Mouse (Mus musculus): ENCODE results near the gene Aurkb. TPM values are rescaled to one million over a fixed set of nuclear protein-coding genes. Genes with fewer than 3 reads are reported as not detected.
"Not testable (repeated sequence)": the region's sequence is repeated elsewhere in the genome, so short reads cannot be mapped to it uniquely, and the experiment has no call there.

Aurkb gene
- polyA plus RNA-seq, 1 experiment from 2014 or later = 116 TPM

DNA sequence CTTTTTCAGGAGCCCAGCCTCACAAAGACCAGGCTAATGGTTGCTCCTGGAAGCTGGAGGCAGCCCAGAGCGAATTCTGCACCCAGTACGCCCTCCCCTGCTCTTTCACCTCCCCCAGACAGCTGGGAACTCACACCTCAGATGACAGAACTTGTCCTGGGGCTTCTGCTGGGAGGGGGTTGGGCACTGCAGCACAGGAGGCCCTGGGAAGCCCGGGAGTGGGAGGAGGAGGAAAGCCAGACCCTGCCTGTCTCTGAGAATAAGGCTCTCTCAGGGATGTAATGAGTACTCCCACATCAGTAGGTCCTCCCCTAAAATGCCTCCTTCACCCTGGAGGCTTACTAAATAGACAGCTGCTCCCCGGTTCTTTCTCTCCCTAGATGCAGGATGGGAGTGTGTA is 41.6 kb downstream of the Aurkb start:
- H3K9me3 ChIP-seq (replicated peaks) = no peaks in the 10 kb centered on the region
- peaks cover 42% of the 10 kb centered on the region for H3K4me1 ChIP-seq (replicated peaks)
- no peak for ATAC-seq (ENCODE audit: low read depth)
- H3K4me2 ChIP-seq = no peak overlapping the region
- peaks cover 28% of the 10 kb centered on the region for H3K36me3 ChIP-seq
- DNase-seq = no peak
- 0 out of 2 replicates have a peak overlapping the region, but pooled peaks have one; percentile 19 for H3K9ac ChIP-seq
- peak overlapping the region; percentile 94; the same call in 1 of the 2 replicates for H3K27ac ChIP-seq
- H3K27me3 ChIP-seq = no peaks in the 10 kb centered on the region
- no peak overlapping the region for H3K4me3 ChIP-seq (replicated peaks)
- WGBS (ENCODE audit: insufficient replicate concordance) = 56% methylated on average over 4 of the region's 4 CpGs

DNA sequence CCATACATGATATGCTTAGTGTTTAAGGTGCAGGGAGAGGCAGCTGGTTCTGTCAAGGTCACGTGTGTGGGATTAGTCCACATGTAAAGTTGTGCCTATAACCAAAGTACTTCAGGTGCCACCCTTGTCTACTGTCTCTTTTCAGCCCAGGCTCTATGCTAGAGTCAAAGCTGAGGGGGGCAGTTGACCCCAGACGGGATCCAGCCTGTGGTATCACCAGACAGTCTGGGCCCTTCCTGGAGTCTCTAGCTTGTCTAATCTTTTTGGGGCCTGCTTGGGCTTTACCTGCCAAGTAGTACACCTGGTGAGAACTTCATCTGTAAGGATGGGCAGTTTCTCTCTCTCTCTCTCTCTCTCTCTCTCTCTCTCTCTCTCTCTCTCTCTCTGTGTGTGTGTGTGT is 42.1 kb downstream of the Aurkb start:
- peak overlapping the region; percentile 99; the same call in 1 of the 2 replicates for H3K4me3 ChIP-seq (replicated peaks)
- peaks cover 45% of the 10 kb centered on the region for H3K4me1 ChIP-seq (replicated peaks)
- no peaks in the 10 kb centered on the region for H3K9me3 ChIP-seq (replicated peaks)
- no peak for DNase-seq
- 58% methylated on average over 2 of the region's 2 CpGs for WGBS (ENCODE audit: insufficient replicate concordance)
- H3K9ac ChIP-seq = 0 out of 2 replicates have a peak overlapping the region, but pooled peaks have one; percentile 19
- H3K36me3 ChIP-seq = peaks cover 30% of the 10 kb centered on the region
- no peaks in the 10 kb centered on the region for H3K27me3 ChIP-seq
- ATAC-seq (ENCODE audit: low read depth) = no peak
- H3K4me2 ChIP-seq = peak overlapping the region; percentile 98
- H3K27ac ChIP-seq = peak overlapping the region; percentile 94; the same call in 1 of the 2 replicates

DNA sequence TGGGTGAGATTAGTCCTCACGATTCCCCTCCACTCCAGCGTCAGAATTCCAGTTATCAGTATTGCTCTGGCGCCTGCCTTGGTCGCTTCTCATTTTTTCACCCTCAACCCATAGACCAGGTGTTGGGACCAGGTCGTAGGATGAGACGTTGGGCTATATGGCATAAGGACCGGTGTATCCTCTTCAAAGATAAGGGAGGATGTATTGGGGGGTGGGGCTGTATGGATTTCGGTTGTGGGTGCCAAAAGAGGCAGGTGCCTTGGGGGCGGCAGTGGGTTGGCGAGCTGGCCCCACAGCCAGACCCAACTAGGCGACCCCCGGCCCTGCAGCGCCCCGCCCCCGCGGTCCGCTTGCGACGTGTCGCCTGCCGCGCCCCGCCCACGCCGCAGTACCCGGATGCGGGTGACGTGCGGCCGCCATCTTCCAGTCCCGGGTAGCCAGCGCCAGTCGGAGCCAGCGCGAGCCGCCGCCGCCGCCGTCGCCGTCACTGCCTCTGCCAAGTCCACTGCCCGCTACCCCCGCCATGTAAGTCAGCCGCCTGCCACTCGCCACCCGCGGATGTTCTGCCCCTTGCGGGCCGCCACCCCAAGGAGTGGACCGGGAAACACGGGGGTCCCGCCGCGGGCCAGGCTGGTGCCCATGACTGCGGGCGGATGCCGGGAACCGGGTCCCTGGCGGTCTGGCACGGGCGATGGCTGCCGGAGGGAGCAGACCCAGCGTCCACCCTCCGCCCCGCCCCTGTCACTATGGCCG is 42.8 kb downstream of the Aurkb start, which contains the start of gene Vamp2:
Gene Vamp2, plus strand, starts transcription at position 388 of the 753 bp plus-strand sequence.
- ATAC-seq (ENCODE audit: low read depth) = peak; percentile 57
- Histone ChIP-seq H3K4me3 (replicated peaks) (peak within 1 kb of the TSS; percentile 99), H3K27ac (peak within 1 kb of the TSS; percentile 94), H3K9me3 (replicated peaks) (no peaks in the 10 kb centered on the region), H3K4me2 (peak within 1 kb of the TSS; percentile 98), H3K9ac (peak within 1 kb of the TSS; percentile 100), H3K27me3 (no peaks in the 10 kb centered on the region), H3K36me3 (peaks cover 34% of the 10 kb centered on the region), H3K4me1 (replicated peaks) (peaks cover 49% of the 10 kb centered on the region)
- WGBS (ENCODE audit: insufficient replicate concordance) = under 1% methylated on average over 63 of the region's 67 CpGs
- DNase-seq = peak; percentile 81

GRCm38 (mm10) chr11:69088856-69089615 is 43.6 kb downstream of the Aurkb start:
- DNase-seq = peak; percentile 63
- H3K9ac ChIP-seq = peak overlapping the region; percentile 100
- no peaks in the 10 kb centered on the region for H3K9me3 ChIP-seq (replicated peaks)
- H3K4me3 ChIP-seq (replicated peaks) = peak overlapping the region; percentile 99
- 5% methylated on average over 25 of the region's 25 CpGs for WGBS (ENCODE audit: insufficient replicate concordance)
- peaks cover 34% of the 10 kb centered on the region for H3K36me3 ChIP-seq
- peak; percentile 85 for ATAC-seq (ENCODE audit: low read depth)
- peaks cover 53% of the 10 kb centered on the region for H3K4me1 ChIP-seq (replicated peaks)
- H3K27ac ChIP-seq = peak overlapping the region; percentile 94
- peak overlapping the region; percentile 98 for H3K4me2 ChIP-seq
- no peaks in the 10 kb centered on the region for H3K27me3 ChIP-seq

DNA sequence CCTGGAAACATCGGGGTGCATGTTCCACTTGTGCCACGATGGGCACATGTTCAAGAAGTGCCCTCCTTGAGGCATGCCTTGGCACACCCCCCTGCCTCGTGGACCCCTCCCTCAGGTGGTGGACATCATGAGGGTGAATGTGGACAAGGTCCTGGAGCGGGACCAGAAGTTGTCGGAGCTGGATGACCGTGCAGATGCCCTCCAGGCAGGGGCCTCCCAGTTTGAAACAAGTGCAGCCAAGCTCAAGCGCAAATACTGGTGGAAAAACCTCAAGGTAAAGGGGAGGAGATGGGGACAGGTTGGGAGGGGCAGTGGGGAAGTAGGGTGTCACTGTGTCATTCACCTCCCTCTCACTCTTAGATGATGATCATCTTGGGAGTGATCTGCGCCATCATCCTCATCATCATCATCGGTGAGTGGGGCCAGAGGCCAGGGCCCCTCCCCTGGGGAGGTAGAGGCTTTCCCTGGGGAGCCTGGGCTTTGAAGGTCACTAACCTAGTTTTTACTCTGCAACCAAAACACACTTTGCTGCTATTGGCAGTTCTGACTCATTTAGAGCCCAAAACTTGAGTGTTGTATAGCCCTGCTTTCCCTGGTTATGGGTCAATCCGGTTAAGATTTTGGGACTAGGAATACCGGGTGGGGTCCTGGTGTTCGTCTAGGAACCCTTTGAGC is 44.3 kb downstream of the Aurkb start:
- Histone ChIP-seq H3K4me2 (peak overlapping the region; percentile 98), H3K27ac (peak overlapping the region; percentile 94), H3K27me3 (no peaks in the 10 kb centered on the region), H3K36me3 (peaks cover 34% of the 10 kb centered on the region), H3K9me3 (replicated peaks) (no peaks in the 10 kb centered on the region), H3K9ac (peak overlapping the region; percentile 100), H3K4me3 (replicated peaks) (peak overlapping the region; percentile 99), H3K4me1 (replicated peaks) (peaks cover 59% of the 10 kb centered on the region)
- WGBS (ENCODE audit: insufficient replicate concordance) = 79% methylated on average over 12 of the region's 12 CpGs
- ATAC-seq (ENCODE audit: low read depth) (no peak), DNase-seq (no peak)

- Histone ChIP-seq H3K27ac (peak overlapping the region; percentile 94), H3K9ac (peak overlapping the region; percentile 100), H3K4me2 (peak overlapping the region; percentile 98), H3K9me3 (replicated peaks) (no peaks in the 10 kb centered on the region), H3K4me1 (replicated peaks) (peaks cover 63% of the 10 kb centered on the region), H3K36me3 (peaks cover 34% of the 10 kb centered on the region), H3K4me3 (replicated peaks) (no peak overlapping the region), H3K27me3 (no peaks in the 10 kb centered on the region)
- DNase-seq = no peak
- 73% methylated on average over 6 of the region's 6 CpGs for WGBS (ENCODE audit: insufficient replicate concordance)
- ATAC-seq (ENCODE audit: low read depth) = no peak
These were observed 44.9 kb downstream of the Aurkb start for GRCm38 (mm10) chr11:69090367-69090766.

DNA sequence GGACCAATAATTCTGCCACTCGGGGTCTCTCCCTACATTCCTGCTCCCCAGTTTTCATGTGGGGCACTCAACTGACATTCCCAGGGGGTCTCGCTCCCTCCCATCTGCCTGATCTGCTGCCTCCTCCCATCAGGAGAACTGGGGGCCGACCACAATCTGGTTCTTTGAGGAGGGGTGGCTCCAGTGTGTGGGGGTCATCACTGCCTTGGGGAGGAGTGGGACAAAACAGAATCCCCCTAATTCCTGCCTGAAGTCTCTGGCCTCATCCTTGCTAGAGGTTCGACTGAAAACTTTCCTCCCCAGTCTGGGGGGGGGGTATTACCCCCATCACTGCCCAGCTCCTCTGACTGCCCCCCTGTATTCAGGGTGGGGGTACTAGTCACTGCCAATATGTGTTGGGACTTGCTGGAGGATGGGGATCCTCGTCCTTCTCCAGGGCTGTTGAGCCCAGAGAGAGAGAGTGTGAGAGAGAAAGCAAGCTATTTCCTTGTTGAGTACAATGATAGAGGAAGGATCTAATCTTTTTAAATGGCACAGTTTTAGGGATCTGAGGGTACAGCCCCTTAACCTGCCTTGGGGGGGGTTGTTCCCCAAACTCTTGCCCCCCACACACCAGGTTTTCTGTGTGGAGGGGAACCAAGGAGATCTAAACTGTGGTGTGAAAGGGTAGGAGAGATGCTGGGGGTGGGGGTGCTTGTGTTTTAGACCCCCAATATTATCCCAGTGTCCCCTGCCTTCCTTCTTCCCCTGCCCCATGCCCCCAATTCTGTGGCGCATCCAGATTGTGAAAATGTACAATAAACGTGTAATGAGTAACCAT is 46.3 kb downstream of the Aurkb start:
- DNase-seq (no peak), ATAC-seq (ENCODE audit: low read depth) (no peak)
- WGBS (ENCODE audit: insufficient replicate concordance) = 48% methylated on average over 7 of the region's 7 CpGs
- H3K36me3 ChIP-seq = peaks cover 34% of the 10 kb centered on the region
- H3K4me1 ChIP-seq (replicated peaks) = peaks cover 74% of the 10 kb centered on the region
- no peak overlapping the region for H3K4me2 ChIP-seq
- H3K27ac ChIP-seq = no peak overlapping the region
- H3K4me3 ChIP-seq (replicated peaks) = no peak overlapping the region
- no peaks in the 10 kb centered on the region for H3K9me3 ChIP-seq (replicated peaks)
- H3K27me3 ChIP-seq = no peaks in the 10 kb centered on the region
- H3K9ac ChIP-seq = no peak overlapping the region

GRCm38 (mm10) chr11:69092386-69092751 is 46.9 kb downstream of the Aurkb start:
- Histone ChIP-seq H3K36me3 (peaks cover 34% of the 10 kb centered on the region), H3K4me3 (replicated peaks) (no peak overlapping the region), H3K9ac (no peak overlapping the region), H3K4me2 (no peak overlapping the region), H3K27ac (no peak overlapping the region), H3K4me1 (replicated peaks) (peaks cover 74% of the 10 kb centered on the region), H3K27me3 (no peaks in the 10 kb centered on the region), H3K9me3 (replicated peaks) (no peaks in the 10 kb centered on the region)
- ATAC-seq (ENCODE audit: low read depth) (no peak), DNase-seq (peak; percentile 76)
- 2% methylated on average over 3 of the region's 3 CpGs for WGBS (ENCODE audit: insufficient replicate concordance)

DNA sequence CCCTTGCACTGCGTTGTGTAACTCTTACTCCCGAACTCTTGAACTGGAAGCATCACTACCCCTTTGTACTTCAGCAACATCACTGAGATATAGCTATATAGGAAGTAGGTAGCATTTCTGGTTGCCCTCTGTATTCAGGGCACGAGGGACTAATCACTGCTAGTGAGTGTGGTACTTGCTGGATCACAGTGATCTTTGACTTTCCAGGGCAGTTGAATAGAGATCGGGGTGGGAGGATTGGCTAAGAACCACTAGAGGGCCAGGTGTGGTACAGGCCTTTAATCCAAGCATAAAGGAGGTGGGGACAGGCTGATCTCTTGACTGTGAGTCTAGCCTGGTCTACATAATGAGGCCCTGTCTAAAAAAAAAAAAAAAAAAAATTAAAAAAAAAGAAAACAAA is 47.4 kb downstream of the Aurkb start:
- H3K4me1 ChIP-seq (replicated peaks) = peaks cover 74% of the 10 kb centered on the region
- WGBS (ENCODE audit: insufficient replicate concordance) = 74% methylated on average over 4 of the region's 4 CpGs
- H3K9ac ChIP-seq = no peak overlapping the region
- H3K9me3 ChIP-seq (replicated peaks) = no peaks in the 10 kb centered on the region
- DNase-seq (no peak), ATAC-seq (ENCODE audit: low read depth) (no peak)
- no peaks in the 10 kb centered on the region for H3K27me3 ChIP-seq
- H3K4me3 ChIP-seq (replicated peaks) = no peak overlapping the region
- no peak overlapping the region for H3K4me2 ChIP-seq
- no peak overlapping the region for H3K27ac ChIP-seq
- H3K36me3 ChIP-seq = peaks cover 34% of the 10 kb centered on the region

GRCm38 (mm10) chr11:69093856-69094255 is 48.4 kb downstream of the Aurkb start:
- 83% methylated on average over 7 of the region's 7 CpGs for WGBS (ENCODE audit: insufficient replicate concordance)
- not testable (repeated sequence) for DNase-seq; ATAC-seq (ENCODE audit: low read depth); H3K9me3 ChIP-seq (replicated peaks); H3K27me3 ChIP-seq; H3K9ac ChIP-seq; H3K4me3 ChIP-seq (replicated peaks)
- Histone ChIP-seq H3K27ac (0 out of 2 replicates have a peak overlapping the region, but pooled peaks have one; percentile 85), H3K4me1 (replicated peaks) (peaks cover 80% of the 10 kb centered on the region), H3K36me3 (peaks cover 34% of the 10 kb centered on the region), H3K4me2 (0 out of 2 replicates have a peak overlapping the region, but pooled peaks have one; percentile 9)

Measured in liver, embryonic 13.5 days (tissue).